Mouse (Mus musculus): ENCODE results near the gene Prcc. TPM values are rescaled to one million over a fixed set of nuclear protein-coding genes. Genes with fewer than 3 reads are reported as not detected.

Prcc gene
- total and polyA plus RNA-seq, 2 experiments: 8.0 to 16.8 TPM

DNA sequence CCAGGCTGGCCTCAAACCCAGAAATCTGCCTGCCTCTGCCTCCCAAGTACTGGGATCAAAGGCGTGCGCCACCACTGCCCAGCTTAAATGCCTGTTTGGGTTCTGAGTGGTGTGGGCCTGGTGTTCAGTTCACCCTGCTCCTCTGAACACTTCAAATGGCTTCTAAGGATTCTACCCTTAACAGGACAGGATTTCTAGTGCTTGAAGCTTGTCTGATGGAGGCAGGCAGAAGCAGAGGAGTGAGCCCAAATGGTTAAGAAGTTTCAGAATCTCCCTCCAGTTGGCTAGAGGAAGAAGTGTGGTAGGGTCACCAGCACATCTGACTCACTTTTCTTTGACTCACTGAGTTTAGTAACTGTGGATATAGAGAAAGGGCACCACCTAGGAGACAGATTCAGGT lies 24.0 kb upstream of the Prcc start:
- TF ChIP-seq CTCF (IDR thresholded peaks at IDR 0.05; ENCODE audit: low read depth, low read length) (no peak), POLR2A (IDR thresholded peaks at IDR 0.05; ENCODE audit: extremely low read depth, insufficient read depth, low read length) (no peak)
- WGBS: 92% methylated on average over 2 of the region's 2 CpGs
- peaks cover 41% of the 10 kb centered on the region for H3K79me2 ChIP-seq (ENCODE audit: control insufficient read depth, insufficient read depth, low read length)
- peaks cover 26% of the 10 kb centered on the region for H3K4me1 ChIP-seq (ENCODE audit: control insufficient read depth, insufficient read depth, low read length)
- H3K36me3 ChIP-seq (ENCODE audit: control insufficient read depth, insufficient read depth, low read length): peaks cover 6% of the 10 kb centered on the region
- DNase-seq (ENCODE audit: extremely low read depth, low read depth, low spot score): no peak
- peak overlapping the region; percentile 87 for H3K27ac ChIP-seq (replicated peaks; ENCODE audit: insufficient read depth, low read depth, low read length)
- H3K9ac ChIP-seq (ENCODE audit: low read depth, low read length): no peak overlapping the region; the same call in 1 of the 2 replicates
- no peak overlapping the region for H3K4me3 ChIP-seq (ENCODE audit: insufficient read depth, low read depth, low read length)
- H3K27me3 ChIP-seq (ENCODE audit: control insufficient read depth, insufficient read depth, low read length): no peaks in the 10 kb centered on the region

- Histone ChIP-seq H3K79me2 (ENCODE audit: control insufficient read depth, insufficient read depth, low read length) (peaks cover 38% of the 10 kb centered on the region), H3K9ac (ENCODE audit: low read depth, low read length) (peak overlapping the region; percentile 97), H3K4me1 (ENCODE audit: control insufficient read depth, insufficient read depth, low read length) (peaks cover 26% of the 10 kb centered on the region), H3K27ac (replicated peaks; ENCODE audit: insufficient read depth, low read depth, low read length) (peak overlapping the region; percentile 98), H3K36me3 (ENCODE audit: control insufficient read depth, insufficient read depth, low read length) (no peaks in the 10 kb centered on the region; the same call in 1 of the 2 replicates), H3K27me3 (ENCODE audit: control insufficient read depth, insufficient read depth, low read length) (no peaks in the 10 kb centered on the region), H3K4me3 (ENCODE audit: insufficient read depth, low read depth, low read length) (peak overlapping the region; percentile 96; the same call in 1 of the 2 replicates)
- WGBS: 0% methylated on average over 1 of the region's 1 CpGs
- TF ChIP-seq CTCF (IDR thresholded peaks at IDR 0.05; ENCODE audit: low read depth, low read length) (no peak), POLR2A (IDR thresholded peaks at IDR 0.05; ENCODE audit: extremely low read depth, insufficient read depth, low read length) (no peak)
- DNase-seq (ENCODE audit: extremely low read depth, low read depth, low spot score): peak; percentile 58
Observed at GRCm38 (mm10) chr3:87907906-87908305, 22.5 kb upstream of the Prcc start.

DNA sequence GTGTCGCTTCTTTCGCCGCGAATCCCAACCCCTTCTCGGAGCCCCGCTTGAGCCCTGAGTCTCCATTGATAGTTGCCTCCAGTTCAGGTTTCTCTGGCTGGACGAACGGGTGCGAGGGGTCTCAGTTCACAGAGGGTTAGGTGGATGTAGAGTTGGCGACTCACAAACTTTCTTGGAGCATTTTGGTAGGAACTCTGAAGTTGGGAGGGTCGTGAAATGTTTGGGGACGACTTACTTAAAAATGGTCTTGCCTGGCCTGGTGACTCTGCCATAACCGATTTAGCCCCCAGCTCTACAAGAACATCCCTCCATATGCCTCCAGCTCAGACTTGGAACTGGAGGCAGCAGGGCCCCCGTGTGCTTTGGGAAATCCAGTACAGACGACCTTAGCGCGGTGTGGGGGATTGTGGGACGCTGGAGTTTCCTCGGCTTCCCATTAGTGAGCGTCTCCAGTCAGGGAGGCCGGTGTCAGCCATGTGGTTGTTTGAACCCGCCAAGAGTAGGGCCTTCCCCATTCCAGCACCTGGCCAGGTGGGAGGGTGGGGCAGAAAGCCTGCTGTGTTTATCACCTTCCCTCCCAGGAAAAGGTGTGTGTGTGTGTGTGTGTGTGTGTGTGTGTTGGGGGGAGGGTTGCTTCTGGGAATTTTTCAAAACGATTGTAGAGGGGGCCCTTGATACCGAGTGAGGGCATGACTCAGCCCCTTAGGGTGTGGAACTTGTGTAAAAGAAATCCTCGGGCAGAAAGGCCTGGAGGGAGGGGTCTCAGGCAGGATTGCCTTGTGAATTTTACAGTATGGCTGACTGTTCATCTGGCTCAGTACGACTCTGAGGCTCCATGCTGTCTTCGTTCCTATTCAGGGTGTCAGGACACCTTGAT lies 21.8 kb upstream of the Prcc start:
- Histone ChIP-seq H3K27ac (replicated peaks; ENCODE audit: insufficient read depth, low read depth, low read length) (peak overlapping the region; percentile 98), H3K4me3 (ENCODE audit: insufficient read depth, low read depth, low read length) (peak overlapping the region; percentile 96), H3K4me1 (ENCODE audit: control insufficient read depth, insufficient read depth, low read length) (peaks cover 26% of the 10 kb centered on the region), H3K36me3 (ENCODE audit: control insufficient read depth, insufficient read depth, low read length) (no peaks in the 10 kb centered on the region), H3K9ac (ENCODE audit: low read depth, low read length) (peak overlapping the region; percentile 97), H3K27me3 (ENCODE audit: control insufficient read depth, insufficient read depth, low read length) (no peaks in the 10 kb centered on the region), H3K79me2 (ENCODE audit: control insufficient read depth, insufficient read depth, low read length) (peaks cover 37% of the 10 kb centered on the region)
- no peak for TF ChIP-seq CTCF (IDR thresholded peaks at IDR 0.05; ENCODE audit: low read depth, low read length)
- TF ChIP-seq POLR2A (IDR thresholded peaks at IDR 0.05; ENCODE audit: extremely low read depth, insufficient read depth, low read length): no peak
- under 1% methylated on average over 27 of the region's 27 CpGs for WGBS
- DNase-seq (ENCODE audit: extremely low read depth, low read depth, low spot score): peak; percentile 44

DNA sequence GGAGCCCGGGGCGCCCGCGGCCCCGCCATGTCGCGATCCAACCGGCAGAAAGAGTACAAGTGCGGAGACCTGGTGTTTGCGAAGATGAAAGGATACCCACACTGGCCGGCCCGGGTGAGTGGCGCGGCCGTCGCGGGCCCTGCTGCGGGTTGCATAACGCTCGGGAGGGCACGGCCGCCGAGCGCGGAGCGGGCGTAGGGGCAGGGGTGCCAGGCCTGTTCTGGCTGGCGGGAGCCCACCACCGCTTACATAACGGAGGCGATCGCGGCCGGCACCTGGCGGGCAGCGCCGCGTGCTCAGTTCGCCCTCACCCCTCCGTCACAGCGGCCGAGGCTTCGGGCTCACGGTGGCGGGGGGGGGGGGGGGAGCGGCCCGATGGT lies 21.2 kb upstream of the Prcc start:
- WGBS: 1% methylated on average over 46 of the region's 47 CpGs
- Histone ChIP-seq H3K4me1 (ENCODE audit: control insufficient read depth, insufficient read depth, low read length) (peaks cover 24% of the 10 kb centered on the region), H3K4me3 (ENCODE audit: insufficient read depth, low read depth, low read length) (peak overlapping the region; percentile 96), H3K27me3 (ENCODE audit: control insufficient read depth, insufficient read depth, low read length) (no peaks in the 10 kb centered on the region), H3K9ac (ENCODE audit: low read depth, low read length) (peak overlapping the region; percentile 97), H3K27ac (replicated peaks; ENCODE audit: insufficient read depth, low read depth, low read length) (peak overlapping the region; percentile 98), H3K79me2 (ENCODE audit: control insufficient read depth, insufficient read depth, low read length) (peaks cover 34% of the 10 kb centered on the region), H3K36me3 (ENCODE audit: control insufficient read depth, insufficient read depth, low read length) (no peaks in the 10 kb centered on the region)
- TF ChIP-seq CTCF (IDR thresholded peaks at IDR 0.05; ENCODE audit: low read depth, low read length) (no peak), POLR2A (IDR thresholded peaks at IDR 0.05; ENCODE audit: extremely low read depth, insufficient read depth, low read length) (0 out of 2 replicates have a peak, but pooled peaks have one; percentile 35)
- peak; percentile 24 for DNase-seq (ENCODE audit: extremely low read depth, low read depth, low spot score)

DNA sequence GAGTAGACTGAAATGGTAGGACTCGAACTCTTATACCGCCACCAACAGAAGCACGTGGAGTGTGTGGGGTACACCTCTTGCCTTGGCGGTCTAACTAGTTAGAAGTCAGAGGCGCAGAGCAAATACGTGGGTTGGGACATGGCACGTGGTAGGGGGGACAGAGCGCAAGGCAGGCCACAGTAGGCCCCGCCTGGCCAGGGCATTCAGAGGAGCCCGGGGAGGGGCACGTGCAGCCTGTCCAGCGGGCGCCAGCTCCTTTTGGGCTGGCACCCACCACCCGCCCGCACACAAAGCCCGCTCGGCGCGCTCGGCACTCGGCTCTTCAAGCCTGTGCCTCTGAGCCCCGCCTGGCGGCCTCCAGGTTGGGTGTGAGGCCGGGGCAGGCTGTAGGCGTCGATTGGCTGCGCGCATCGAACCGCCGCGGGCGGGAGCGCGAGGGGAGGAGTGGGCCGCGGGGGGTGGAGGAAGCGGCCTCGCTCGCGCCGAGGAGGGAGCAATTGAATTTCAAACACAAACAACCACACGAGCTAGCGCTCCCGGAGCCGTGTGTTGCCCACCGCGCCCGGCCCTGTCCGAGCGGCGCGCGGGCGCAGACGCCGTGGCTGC lies 20.6 kb upstream of the Prcc start, which contains the start of gene Hdgf:
Hdgf (plus strand) TSS at position 442 of the 606 bp plus-strand sequence.
- Histone ChIP-seq H3K27me3 (ENCODE audit: control insufficient read depth, insufficient read depth, low read length) (no peaks in the 10 kb centered on the region), H3K79me2 (ENCODE audit: control insufficient read depth, insufficient read depth, low read length) (peaks cover 30% of the 10 kb centered on the region), H3K9ac (ENCODE audit: low read depth, low read length) (peak within 1 kb of the TSS; percentile 97), H3K4me1 (ENCODE audit: control insufficient read depth, insufficient read depth, low read length) (peaks cover 20% of the 10 kb centered on the region), H3K4me3 (ENCODE audit: insufficient read depth, low read depth, low read length) (peak within 1 kb of the TSS; percentile 96), H3K36me3 (ENCODE audit: control insufficient read depth, insufficient read depth, low read length) (no peaks in the 10 kb centered on the region), H3K27ac (replicated peaks; ENCODE audit: insufficient read depth, low read depth, low read length) (peak within 1 kb of the TSS; percentile 98)
- TF ChIP-seq POLR2A (IDR thresholded peaks at IDR 0.05; ENCODE audit: extremely low read depth, insufficient read depth, low read length) (peak; percentile 56), CTCF (IDR thresholded peaks at IDR 0.05; ENCODE audit: low read depth, low read length) (no peak)
- peak; percentile 85 for DNase-seq (ENCODE audit: extremely low read depth, low read depth, low spot score)
- 2% methylated on average over 57 of the region's 57 CpGs for WGBS

All from liver, adult 2 months (tissue).